Mouse (Mus musculus) activated CD4-positive, CD25-positive, alpha-beta regulatory T cell, adult 4 months (primary cell): ENCODE data around the gene Fam20a. TPM values are rescaled to one million over a fixed set of nuclear protein-coding genes. Genes with fewer than 3 reads are reported as not detected.
"Not testable (repeated sequence)": the region's sequence is repeated elsewhere in the genome, so short reads cannot be mapped to it uniquely, and the experiment has no call there.

Experiments
- ATAC-seq: one replicate; pipeline ENCODE4 v1.8.0; 2017
- polyA plus RNA-seq, 2 experiments: library from polyadenylated mRNA; unstranded; fragments of 100-300 nt; shearing (Covaris generic); gene quantifications; one replicate each; pipeline ENCODE4 v1.2.1; 2017

Gene Fam20a
- polyA plus RNA-seq, 2 experiments from 2014 or later = 2.1 to 2.2 TPM

DNA sequence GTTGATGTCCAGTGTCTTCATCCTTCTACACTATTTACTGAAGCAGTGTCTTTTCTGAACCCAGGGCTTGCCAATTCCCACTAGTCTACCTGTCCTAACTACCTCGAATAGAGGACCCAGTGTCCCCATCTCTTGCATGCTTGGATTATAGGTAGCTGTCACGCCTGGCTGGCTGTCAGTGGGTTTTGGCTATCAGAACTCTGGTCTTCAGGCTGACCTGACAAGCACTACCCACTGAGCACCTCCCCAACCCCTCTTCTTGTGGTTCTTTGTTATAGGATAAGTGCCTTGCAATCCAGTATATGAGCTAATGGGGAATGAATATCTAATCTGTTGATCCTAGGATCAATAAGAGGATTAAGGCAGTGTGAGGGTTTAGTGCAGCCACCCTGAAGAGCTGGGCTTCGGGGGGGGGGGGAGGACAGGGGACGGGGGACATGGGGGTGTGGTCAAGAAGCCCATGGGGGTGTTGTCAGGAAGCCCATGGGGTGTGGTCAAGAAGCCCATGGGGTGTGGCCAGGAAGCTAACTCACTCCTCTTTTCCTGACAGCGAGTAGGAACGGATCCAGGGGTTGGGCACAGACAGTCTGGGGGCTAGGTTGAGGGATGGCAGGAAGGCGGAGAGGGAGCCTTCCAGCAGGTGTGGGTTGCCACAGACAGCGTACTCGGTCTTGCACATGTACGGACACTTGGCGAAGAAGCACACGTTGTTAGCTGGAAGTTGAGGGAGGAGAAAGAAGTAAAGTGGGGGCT lies 45.3 kb downstream of the Fam20a start:
- ATAC-seq = no peak

GRCm38 (mm10) chr11:109675771-109676170 lies 46.3 kb downstream of the Fam20a start:
- no peak for ATAC-seq

DNA sequence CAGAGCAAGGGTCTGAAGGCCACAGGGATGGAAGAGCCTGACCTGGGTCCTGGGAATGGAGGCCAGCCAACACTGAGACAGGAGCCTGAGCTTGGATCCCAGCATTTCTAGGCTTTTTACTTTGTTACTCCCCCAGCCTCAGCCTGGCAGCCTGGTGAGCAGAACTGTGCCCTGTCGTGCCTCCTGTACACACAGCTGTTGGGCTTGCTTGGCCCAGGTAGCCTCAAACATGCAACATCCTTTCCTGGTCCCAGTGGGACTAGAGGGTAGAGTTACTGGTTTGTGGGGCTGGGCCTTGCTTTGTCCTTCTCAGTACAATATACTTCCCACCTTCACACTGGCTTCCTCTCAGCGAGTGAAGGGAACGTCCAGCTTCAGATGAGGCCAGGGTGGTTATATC lies 46.9 kb downstream of the Fam20a start:
- no peak for ATAC-seq

DNA sequence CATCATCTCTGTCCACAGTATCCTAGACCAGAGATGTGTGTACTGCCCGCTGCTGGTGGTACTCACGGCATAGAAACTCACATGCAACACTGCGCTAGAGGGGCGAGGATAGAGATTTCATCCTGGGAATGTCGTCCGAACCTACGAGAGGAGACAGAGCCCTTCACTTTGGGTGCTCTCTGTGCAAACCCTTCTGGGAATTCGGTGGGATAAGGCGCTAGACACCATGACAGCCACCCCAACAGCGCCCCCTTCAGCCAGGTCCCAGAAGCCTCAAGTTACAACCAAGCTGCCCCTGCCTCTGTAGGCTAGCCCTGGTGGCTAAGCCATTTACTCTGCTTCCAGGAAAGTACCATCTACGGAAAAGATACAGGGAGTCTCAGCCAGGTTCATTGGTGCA lies 47.5 kb downstream of the Fam20a start:
- no peak for ATAC-seq

GRCm38 (mm10) chr11:109673741-109674140 lies 48.3 kb downstream of the Fam20a start:
- peak; percentile 28 for ATAC-seq

- no peak for ATAC-seq
Observed at GRCm38 (mm10) chr11:109672881-109673739, 49.0 kb downstream of the Fam20a start.

DNA sequence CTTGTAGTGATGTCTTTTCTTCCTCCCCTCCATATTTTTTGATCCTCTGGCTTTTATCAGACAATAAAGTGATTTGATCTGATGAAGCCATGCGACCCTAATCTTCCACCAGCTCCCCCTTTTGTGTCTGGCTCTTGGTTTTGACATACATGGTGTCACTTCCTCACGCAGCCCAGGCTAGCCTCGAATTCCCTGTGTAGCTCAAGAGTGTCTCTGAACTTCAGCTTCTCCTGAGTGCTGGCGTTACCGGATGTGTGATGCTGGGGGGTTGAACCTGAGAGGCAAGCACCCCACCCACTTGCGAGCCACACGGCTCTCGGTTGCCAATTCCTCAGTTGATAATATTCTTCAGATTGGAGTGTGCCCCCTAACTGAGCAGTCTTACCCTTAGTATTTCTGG lies 49.7 kb downstream of the Fam20a start:
- peak; percentile 26 for ATAC-seq

GRCm38 (mm10) chr11:109672021-109672324 lies 50.1 kb downstream of the Fam20a start:
- ATAC-seq = no peak

DNA sequence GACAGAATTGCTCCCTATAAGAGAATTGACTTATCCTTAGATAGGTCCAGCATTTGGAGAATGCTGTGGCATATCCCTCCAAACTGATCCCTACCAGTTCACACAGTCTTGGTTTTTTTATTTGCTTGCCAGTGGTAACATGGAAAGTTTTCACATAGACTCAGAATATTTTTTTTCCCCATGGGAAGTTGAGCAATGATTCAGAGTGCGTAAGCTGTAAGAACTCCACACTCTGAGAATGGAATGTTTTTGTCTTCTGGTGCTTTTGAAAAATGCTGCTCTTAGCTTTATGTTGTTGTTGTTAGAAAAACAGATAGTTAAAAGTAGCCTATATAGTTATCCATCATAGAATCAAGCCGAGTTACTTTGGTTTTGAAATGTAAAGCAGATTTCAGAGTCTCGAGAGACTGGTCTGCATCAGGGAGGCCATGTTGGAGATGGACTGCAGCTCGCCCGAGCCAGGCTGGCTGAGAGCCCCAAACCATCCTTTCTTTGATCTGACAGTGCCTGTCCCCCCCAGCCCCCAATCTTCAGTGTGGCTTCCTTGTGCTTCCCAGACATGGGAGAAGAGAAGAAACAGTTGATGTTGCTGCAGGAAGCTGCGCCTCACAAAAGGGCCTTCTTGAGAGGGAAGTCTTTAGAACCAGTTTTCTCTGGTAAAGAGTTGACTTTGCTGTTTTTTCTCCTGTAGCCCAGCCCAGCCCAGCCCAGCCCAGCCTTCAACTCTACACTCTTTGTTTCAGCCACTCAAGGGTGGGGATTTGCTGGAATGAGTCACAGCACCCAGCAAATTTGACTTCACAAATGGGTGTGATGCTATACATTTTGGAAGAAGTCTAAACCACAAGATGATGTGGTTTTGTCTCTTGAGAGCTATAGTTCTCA lies 50.7 kb downstream of the Fam20a start:
- ATAC-seq = peak; percentile 75

GRCm38 (mm10) chr11:109670026-109670916 lies 51.8 kb downstream of the Fam20a start:
- peak; percentile 22 for ATAC-seq

DNA sequence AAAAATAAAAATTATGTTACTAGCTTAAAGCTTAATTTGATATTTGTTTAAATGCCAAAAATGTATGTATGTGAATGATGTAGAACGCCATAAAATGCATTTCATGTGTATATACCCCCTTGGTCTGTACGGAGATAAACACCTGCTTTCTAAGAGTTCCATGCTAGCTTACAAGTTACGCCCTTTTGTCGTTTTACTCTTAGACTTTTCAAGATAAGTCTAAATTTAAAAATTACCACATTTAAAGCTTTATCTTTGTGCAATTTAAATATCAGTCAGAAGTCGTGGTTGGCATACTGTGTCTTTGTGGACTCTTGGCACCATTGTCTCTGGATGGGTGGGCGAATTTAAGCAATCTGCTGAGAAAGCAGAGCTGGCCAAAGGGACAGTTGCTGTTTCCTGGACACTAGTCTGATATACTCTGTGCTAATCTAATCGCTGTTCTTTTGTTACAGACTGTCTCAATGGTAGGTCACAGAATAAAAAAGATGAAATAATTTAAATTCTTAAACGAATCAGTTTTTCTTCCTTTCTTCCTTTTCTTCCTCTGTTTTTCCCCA lies 52.9 kb downstream of the Fam20a start:
- ATAC-seq = no peak

GRCm38 (mm10) chr11:109668115-109668725 lies 53.9 kb downstream of the Fam20a start:
- ATAC-seq = no peak

DNA sequence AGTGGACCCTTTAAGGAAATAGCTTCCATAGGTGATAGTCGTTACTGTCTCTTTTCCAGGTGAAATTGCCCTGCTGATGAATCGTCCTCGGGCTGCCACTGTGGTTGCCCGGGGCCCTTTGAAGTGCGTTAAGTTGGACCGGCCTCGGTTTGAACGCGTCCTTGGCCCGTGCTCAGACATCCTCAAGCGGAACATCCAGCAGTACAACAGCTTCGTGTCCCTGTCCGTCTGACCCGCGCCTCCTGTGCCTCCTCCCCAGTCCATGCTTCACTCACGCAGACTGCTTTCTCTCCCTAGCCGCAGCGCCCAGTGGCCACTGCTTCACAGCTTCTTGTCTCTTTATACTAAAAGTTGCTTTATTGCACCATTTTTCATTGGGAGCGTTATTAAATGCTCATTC lies 54.7 kb downstream of the Fam20a start:
- no peak for ATAC-seq

DNA sequence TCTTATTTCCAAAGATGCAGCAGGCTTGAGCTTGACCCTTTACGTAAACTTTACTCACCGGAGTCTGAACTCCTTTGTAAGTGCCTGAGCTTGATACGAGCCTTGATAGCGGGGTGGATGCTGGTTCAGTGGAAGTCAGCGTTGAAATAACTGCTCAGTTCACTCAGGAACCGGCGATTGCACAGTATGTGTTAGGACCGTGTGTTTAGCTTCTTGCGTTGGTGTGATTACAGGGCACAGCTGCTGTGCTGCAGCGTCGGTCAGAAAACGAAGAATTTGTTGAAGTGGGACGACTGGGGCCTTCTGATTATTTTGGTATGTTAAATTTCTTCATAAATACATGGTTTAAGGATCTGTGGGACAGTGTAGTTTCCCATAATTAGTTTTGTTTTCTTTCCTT lies 55.7 kb downstream of the Fam20a start:
- ATAC-seq = no peak

GRCm38 (mm10) chr11:109665424-109665823 lies 56.7 kb downstream of the Fam20a start:
- ATAC-seq = no peak

- no peak for ATAC-seq
Observed at GRCm38 (mm10) chr11:109664293-109664692, 57.8 kb downstream of the Fam20a start.

- not testable (repeated sequence) for ATAC-seq
Observed at GRCm38 (mm10) chr11:109660526-109660925, 61.6 kb downstream of the Fam20a start.

GRCm38 (mm10) chr11:109656232-109656631 lies 65.8 kb downstream of the Fam20a start:
- no peak for ATAC-seq

DNA sequence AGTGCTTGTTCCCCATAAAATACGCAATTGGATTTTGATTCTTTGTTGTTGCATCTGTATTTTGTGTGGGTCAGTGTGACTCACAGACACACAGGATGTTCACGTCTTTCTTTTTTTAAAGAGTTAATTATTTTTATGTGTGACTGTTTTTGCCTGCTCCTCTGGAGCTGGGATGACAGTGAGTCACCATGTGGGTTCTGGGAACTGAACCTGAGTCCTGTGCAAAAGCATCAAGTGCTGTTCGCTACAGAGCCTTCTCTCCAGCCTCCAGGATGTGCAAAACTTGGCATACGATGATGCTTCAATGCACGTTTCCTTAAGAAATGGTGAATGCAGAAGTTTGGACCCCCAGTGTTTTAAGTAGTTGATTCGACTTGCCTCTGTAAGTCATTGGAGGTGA lies 67.5 kb downstream of the Fam20a start:
- no peak for ATAC-seq

- no peak for ATAC-seq
Observed at GRCm38 (mm10) chr11:109653201-109653600, 68.9 kb downstream of the Fam20a start.

- ATAC-seq = no peak
Observed at GRCm38 (mm10) chr11:109652505-109652904, 69.6 kb downstream of the Fam20a start.
